Mouse (Mus musculus): Measurements from ENCODE around the gene Gm21762. TPM values are rescaled to one million over a fixed set of nuclear protein-coding genes. Genes with fewer than 3 reads are reported as not detected.
"Not testable (repeated sequence)": the region's sequence is repeated elsewhere in the genome, so short reads cannot be mapped to it uniquely, and the experiment has no call there.

The Gm21762 gene
- polyA plus RNA-seq (2015; fragmentation: Nextera tagmentation; extraction: Ambion mirVana), result not detected in 2 replicates

DNA sequence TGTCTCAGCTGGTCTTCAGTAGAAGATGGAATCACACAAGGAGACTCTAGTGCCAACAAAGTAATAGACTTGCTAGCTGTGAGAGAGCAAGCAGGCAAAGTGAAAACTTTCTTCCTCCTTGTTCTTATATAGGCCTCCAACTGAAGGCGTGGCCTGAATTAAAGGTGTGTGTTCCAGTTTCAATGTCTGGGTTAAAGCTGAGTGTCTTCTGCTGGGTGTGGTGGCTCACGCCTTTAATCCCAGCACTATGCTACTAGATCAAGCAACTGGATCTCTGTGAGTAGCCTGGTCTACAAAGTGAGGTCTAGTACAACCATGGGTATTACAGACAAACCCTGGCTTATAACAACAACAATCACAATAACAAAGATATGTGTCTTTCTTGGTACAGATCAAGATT, at the start of gene Gm21762:
Gm21762 (minus strand) TSS at position 101 of the 400 bp plus-strand sequence.
- H3K27me3 ChIP-seq (ENCODE audit: control insufficient read depth, insufficient read depth, low read depth, low read length); H3K36me3 ChIP-seq (ENCODE audit: control insufficient read depth, insufficient read depth, low read length); H3K4me1 ChIP-seq (ENCODE audit: control insufficient read depth, insufficient read depth, low read length); H3K27ac ChIP-seq (ENCODE audit: low read length); H3K4me2 ChIP-seq (ENCODE audit: low read length); ATAC-seq; H3K4me3 ChIP-seq (ENCODE audit: low read depth, low read length); H3K9me3 ChIP-seq (replicated peaks; ENCODE audit: control insufficient read depth, low read length, poor library complexity, severe bottlenecking); H3K9ac ChIP-seq (ENCODE audit: low read depth, low read length): not testable (repeated sequence)
- no CpG with 5 or more reads among the region's 2 CpGs for WGBS

DNA sequence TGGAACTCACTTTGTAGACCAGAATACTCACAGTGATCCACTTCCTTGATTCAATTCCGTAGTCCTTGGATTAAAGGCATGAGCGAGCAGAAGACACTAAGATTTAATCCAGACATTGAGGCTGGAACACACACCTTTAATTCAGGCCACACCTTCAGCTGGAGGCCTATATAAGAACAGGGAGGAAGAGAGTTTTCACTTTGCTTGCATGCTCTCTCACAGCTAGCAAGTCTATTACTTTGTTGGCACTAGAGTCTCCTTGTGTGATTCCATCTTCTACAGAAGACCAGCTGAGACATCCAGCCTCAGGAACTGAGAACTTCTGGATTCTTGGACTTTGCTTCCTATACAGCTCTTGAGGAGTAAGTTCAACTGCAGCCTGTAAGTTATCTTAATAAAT, 47.1 kb upstream of the Gm21762 start, which contains the start of gene AF067061:
AF067061 (plus strand) TSS at position 245 of the 400 bp plus-strand sequence.
- H3K36me3 ChIP-seq (ENCODE audit: control insufficient read depth, insufficient read depth, low read length); H3K4me1 ChIP-seq (ENCODE audit: control insufficient read depth, insufficient read depth, low read length); H3K27ac ChIP-seq (ENCODE audit: low read length); H3K4me3 ChIP-seq (ENCODE audit: low read depth, low read length); ATAC-seq; H3K27me3 ChIP-seq (ENCODE audit: control insufficient read depth, insufficient read depth, low read depth, low read length); H3K4me2 ChIP-seq (ENCODE audit: low read length); H3K9ac ChIP-seq (ENCODE audit: low read depth, low read length); H3K9me3 ChIP-seq (replicated peaks; ENCODE audit: control insufficient read depth, low read length, poor library complexity, severe bottlenecking): not testable (repeated sequence)
- WGBS, result 76% methylated on average over 2 of the region's 2 CpGs

DNA sequence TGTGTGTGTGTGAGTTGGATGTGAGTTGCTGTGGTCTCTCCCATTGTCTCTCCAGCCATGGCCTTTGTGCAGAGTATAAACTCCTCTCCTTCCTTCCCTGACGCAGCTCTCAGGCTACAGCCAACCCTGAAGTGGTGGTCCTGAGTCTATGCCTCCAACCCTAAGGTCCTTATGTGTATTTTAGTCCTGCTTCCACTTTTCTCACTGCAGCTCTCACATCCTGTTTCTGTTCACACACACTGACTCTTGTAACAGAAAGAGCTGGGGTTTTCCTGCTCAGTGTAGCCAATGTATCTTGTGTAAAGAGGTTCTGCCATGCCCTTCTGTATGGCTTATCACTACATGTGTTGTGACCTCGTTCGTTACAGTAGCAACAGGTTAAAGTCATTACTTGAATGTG, 44.0 kb upstream of the Gm21762 start:
- not testable (repeated sequence) for H3K4me3 ChIP-seq (ENCODE audit: low read depth, low read length); H3K36me3 ChIP-seq (ENCODE audit: control insufficient read depth, insufficient read depth, low read length); H3K9me3 ChIP-seq (replicated peaks; ENCODE audit: control insufficient read depth, low read length, poor library complexity, severe bottlenecking); H3K27ac ChIP-seq (ENCODE audit: low read length); H3K4me1 ChIP-seq (ENCODE audit: control insufficient read depth, insufficient read depth, low read length); H3K9ac ChIP-seq (ENCODE audit: low read depth, low read length); H3K27me3 ChIP-seq (ENCODE audit: control insufficient read depth, insufficient read depth, low read depth, low read length); ATAC-seq; H3K4me2 ChIP-seq (ENCODE audit: low read length)
- 89% methylated on average over 3 of the region's 3 CpGs for WGBS

DNA sequence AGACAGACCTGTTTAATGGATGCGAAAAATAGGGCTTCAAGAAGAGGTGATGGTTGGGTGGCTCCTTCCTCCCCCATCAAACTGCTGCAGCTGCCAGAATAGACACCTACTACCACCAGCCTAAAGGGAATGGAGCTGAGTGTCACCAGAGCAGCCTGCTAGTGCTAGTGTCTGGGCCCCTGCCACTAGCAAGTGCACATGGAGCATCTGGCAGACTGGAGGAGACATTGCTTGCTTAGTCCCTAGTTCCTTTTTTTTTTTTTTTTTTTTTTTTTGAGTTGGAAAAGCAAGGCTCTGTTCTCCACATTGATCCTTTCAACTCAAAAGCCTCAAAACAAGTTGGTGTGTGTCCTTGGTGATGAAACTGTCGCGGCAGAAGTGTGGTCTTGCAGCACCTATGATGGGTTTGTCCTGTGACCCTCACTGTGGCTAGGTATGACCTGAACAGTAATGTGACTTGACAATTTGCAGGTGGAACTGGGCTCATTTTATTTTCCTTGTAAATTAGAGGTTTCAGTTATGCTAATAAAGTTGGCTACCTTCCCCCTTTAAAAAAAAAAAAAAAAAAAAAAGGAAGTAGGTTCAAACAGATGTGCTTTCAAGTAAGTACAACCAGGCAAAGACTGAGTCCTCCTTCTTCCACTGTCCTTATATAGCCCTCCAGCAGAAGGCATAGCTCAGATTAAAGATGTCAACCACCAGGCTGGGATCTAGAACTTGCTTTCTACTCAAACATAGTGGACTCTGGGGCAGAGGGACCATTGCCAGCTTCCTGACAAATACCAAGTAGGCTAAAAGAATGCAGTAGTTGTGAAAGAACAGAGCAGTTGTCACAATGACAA, 43.3 kb upstream of the Gm21762 start:
- H3K27ac ChIP-seq (ENCODE audit: low read length); H3K4me2 ChIP-seq (ENCODE audit: low read length); ATAC-seq; H3K4me1 ChIP-seq (ENCODE audit: control insufficient read depth, insufficient read depth, low read length); H3K4me3 ChIP-seq (ENCODE audit: low read depth, low read length); H3K9ac ChIP-seq (ENCODE audit: low read depth, low read length); H3K9me3 ChIP-seq (replicated peaks; ENCODE audit: control insufficient read depth, low read length, poor library complexity, severe bottlenecking); H3K27me3 ChIP-seq (ENCODE audit: control insufficient read depth, insufficient read depth, low read depth, low read length); H3K36me3 ChIP-seq (ENCODE audit: control insufficient read depth, insufficient read depth, low read length): not testable (repeated sequence)
- 85% methylated on average over 3 of the region's 3 CpGs for WGBS

DNA sequence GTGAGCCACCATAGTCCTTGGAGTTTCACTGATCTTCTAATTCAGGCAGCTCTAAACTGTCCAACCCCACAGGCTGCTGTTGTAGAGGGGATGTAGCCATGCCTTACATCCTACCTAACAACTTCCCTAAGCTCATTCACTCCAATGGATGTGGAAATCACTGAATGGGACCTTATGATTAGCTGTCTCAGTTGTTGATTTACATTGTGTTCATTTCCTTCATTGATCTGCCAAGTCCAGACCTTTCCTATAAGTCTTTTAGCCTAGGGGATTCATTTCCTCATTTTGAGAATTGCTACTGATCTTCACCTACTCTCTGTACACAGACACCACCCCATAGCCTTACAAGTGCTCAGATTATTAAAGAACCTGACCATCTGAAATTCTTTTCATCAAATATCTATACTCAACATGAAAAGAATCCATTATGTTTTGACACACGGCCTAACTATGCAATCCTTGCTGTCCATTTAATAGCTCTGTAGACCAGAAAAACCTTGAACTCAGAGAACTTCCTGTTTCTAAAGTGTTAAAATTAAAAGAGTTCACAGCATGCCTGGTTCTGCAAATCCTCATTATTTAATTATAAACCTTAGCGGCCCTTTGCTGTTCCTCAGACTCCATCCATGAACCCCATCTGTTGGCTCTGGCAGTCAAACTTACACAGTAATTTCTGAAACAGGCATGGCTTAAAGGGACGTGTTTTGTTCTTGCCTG, 35.6 kb upstream of the Gm21762 start:
- H3K9me3 ChIP-seq (replicated peaks; ENCODE audit: control insufficient read depth, low read length, poor library complexity, severe bottlenecking); H3K4me1 ChIP-seq (ENCODE audit: control insufficient read depth, insufficient read depth, low read length); H3K9ac ChIP-seq (ENCODE audit: low read depth, low read length); H3K4me3 ChIP-seq (ENCODE audit: low read depth, low read length); H3K4me2 ChIP-seq (ENCODE audit: low read length); H3K36me3 ChIP-seq (ENCODE audit: control insufficient read depth, insufficient read depth, low read length); ATAC-seq; H3K27me3 ChIP-seq (ENCODE audit: control insufficient read depth, insufficient read depth, low read depth, low read length); H3K27ac ChIP-seq (ENCODE audit: low read length): not testable (repeated sequence)
- WGBS, result 88% methylated on average over 2 of the region's 3 CpGs

DNA sequence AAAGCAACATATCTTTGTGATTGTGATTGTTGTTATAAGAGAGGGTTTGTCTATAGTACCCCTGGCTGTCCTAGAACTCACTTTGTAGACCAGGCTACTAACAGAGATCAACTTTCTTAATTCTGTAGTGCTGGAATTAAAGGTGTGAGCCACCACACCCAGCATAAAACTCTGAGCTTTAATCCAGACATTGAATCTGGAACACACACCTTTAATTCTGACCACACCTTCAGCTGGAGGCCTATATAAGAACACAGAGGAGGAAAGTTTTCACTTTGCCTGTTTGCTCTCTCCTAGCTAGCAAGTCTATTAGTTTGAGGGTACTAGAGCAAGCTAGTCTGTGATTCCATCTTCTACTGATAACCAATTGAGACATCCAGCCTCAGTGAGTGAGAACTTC, 23.1 kb upstream of the Gm21762 start, which contains the start of gene Gm21731:
Gm21731 (plus strand) TSS at position 301 of the 400 bp plus-strand sequence.
- not testable (repeated sequence) for H3K9ac ChIP-seq (ENCODE audit: low read depth, low read length); H3K27me3 ChIP-seq (ENCODE audit: control insufficient read depth, insufficient read depth, low read depth, low read length); H3K4me2 ChIP-seq (ENCODE audit: low read length); H3K4me1 ChIP-seq (ENCODE audit: control insufficient read depth, insufficient read depth, low read length); ATAC-seq; H3K9me3 ChIP-seq (replicated peaks; ENCODE audit: control insufficient read depth, low read length, poor library complexity, severe bottlenecking); H3K27ac ChIP-seq (ENCODE audit: low read length); H3K36me3 ChIP-seq (ENCODE audit: control insufficient read depth, insufficient read depth, low read length); H3K4me3 ChIP-seq (ENCODE audit: low read depth, low read length)

DNA sequence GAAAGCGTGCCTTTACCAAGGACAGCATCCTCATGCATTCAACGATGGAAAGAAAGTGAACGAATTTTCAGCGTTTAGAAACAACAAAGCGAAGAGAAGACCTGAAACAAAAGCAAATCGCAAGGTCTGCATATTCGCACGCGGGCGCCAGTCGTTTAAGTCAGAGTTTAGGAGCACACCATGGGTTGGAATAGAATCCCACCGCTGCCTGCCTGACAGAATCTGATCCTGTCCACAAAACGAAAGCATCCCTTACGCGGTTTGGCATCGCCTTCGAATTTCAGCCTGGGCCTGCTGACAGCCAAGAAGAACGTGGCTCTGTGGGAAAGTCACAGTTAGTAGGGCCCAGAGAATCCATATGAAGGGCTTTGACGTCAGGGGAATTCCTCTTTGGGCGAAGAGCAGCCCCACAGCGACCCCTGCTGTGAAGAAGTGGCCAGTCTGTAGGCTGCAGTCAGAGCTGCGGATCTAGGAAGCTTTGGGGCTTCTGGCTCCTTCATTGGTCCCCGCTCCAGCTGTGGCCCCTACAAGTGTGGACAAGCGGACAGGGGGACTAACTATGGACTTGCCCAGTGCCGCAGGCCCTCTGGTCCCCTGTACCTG, 16.8 kb upstream of the Gm21762 start:
- H3K4me2 ChIP-seq (ENCODE audit: low read length); H3K9ac ChIP-seq (ENCODE audit: low read depth, low read length); H3K4me3 ChIP-seq (ENCODE audit: low read depth, low read length); H3K27me3 ChIP-seq (ENCODE audit: control insufficient read depth, insufficient read depth, low read depth, low read length); H3K9me3 ChIP-seq (replicated peaks; ENCODE audit: control insufficient read depth, low read length, poor library complexity, severe bottlenecking); H3K36me3 ChIP-seq (ENCODE audit: control insufficient read depth, insufficient read depth, low read length); H3K27ac ChIP-seq (ENCODE audit: low read length); H3K4me1 ChIP-seq (ENCODE audit: control insufficient read depth, insufficient read depth, low read length); ATAC-seq: not testable (repeated sequence)
- WGBS, result 76% methylated on average over 13 of the region's 25 CpGs

DNA sequence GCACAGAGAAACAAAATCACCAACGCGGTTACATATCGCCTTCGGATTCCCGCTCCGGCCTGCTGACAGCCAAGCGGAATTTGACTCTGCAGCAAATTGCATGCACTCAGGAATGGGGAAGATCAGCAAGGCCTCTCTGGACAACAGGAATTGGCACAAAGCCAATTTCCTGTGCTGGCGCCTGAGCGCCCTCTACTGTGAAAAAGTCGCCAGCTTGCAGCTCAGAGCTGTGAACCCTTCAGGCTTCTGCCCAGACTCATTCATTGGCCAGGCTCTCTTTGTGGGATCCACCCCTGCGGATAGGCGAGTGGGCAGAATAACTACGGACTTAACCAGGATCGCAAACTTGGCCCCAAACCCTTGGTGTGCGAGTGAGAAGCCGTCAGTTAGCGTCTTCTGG, 16.1 kb upstream of the Gm21762 start:
- not testable (repeated sequence) for H3K9me3 ChIP-seq (replicated peaks; ENCODE audit: control insufficient read depth, low read length, poor library complexity, severe bottlenecking); H3K36me3 ChIP-seq (ENCODE audit: control insufficient read depth, insufficient read depth, low read length); H3K27ac ChIP-seq (ENCODE audit: low read length); H3K27me3 ChIP-seq (ENCODE audit: control insufficient read depth, insufficient read depth, low read depth, low read length); H3K9ac ChIP-seq (ENCODE audit: low read depth, low read length); H3K4me1 ChIP-seq (ENCODE audit: control insufficient read depth, insufficient read depth, low read length); H3K4me3 ChIP-seq (ENCODE audit: low read depth, low read length); H3K4me2 ChIP-seq (ENCODE audit: low read length)
- WGBS, result 96% methylated on average over 16 of the region's 17 CpGs
- ATAC-seq, result peak; percentile 32; the same call in 1 of the 2 replicates
